Mouse (Mus musculus) embryonic facial prominence, embryonic 12.5 days (tissue): Measurements from ENCODE around the gene Utrn. TPM values are rescaled to one million over a fixed set of nuclear protein-coding genes. Genes with fewer than 3 reads are reported as not detected.

ENCODE experiments used
- ATAC-seq: fragments of 200-750 bp; cut with Nextera tagmentation; 2 replicates; pipeline ENCODE4 v1.8.0; 2017; ENCODE audit not compliant: insufficient number of reproducible peaks, insufficient read depth, low FRiP score, low TSS enrichment
- H3K27ac ChIP-seq: fragments of 300-500 bp; sonication (generic); 2 replicates; pipeline ENCODE4 v1.5.1; 2016; ENCODE audit warnings: mild to moderate bottlenecking
- H3K27me3 ChIP-seq: fragments of 300-500 bp; sonication (generic); 2 replicates; pipeline ENCODE4 v1.6.1; 2016; ENCODE audit warnings: mild to moderate bottlenecking, moderate library complexity
- H3K36me3 ChIP-seq: fragments of 300-500 bp; sonication (generic); 2 replicates; pipeline ENCODE4 v1.6.1; 2016; ENCODE audit warnings: mild to moderate bottlenecking
- H3K4me1 ChIP-seq: fragments of 300-500 bp; sonication (generic); 2 replicates; pipeline ENCODE4 v1.6.1; 2016
- H3K4me2 ChIP-seq: fragments of 300-500 bp; sonication (generic); replicated peaks from 2 replicates; pipeline ENCODE4 v1.6.1; 2016; ENCODE audit warnings: mild to moderate bottlenecking, moderate library complexity
- H3K4me3 ChIP-seq: fragments of 300-500 bp; sonication (generic); 2 replicates; pipeline ENCODE4 v1.5.1; 2016; ENCODE audit warnings: mild to moderate bottlenecking
- H3K9ac ChIP-seq: fragments of 300-500 bp; sonication (generic); 2 replicates; pipeline ENCODE4 v1.6.1; 2016; ENCODE audit warnings: mild to moderate bottlenecking, moderate library complexity
- H3K9me3 ChIP-seq: fragments of 300-500 bp; sonication (generic); 2 replicates; pipeline ENCODE4 v1.6.1; 2016; ENCODE audit warnings: mild to moderate bottlenecking, moderate library complexity
- WGBS: fragments of 180-500 bp; shearing (Covaris S2); methylation state at CpG from one replicate; pipeline ENCODE4 v1.1.7; 2016; 5-methylcytosine and 5-hydroxymethylcytosine counted together
- polyA plus RNA-seq: library from polyadenylated mRNA; unstranded; fragments of >200 nt; fragmentation: Nextera tagmentation; extraction: Ambion mirVana; gene quantifications from 2 replicates; pipeline ENCODE4 v1.2.1, GENCODE M21; 2016

The Utrn gene
- polyA plus RNA-seq, 1 experiment from 2014 or later = 78.8 TPM

- no peaks in the 10 kb centered on the region for H3K27me3 ChIP-seq
- H3K9me3 ChIP-seq = no peaks in the 10 kb centered on the region
- no peak for ATAC-seq
- WGBS = 71% methylated on average over 5 of the region's 5 CpGs
- H3K36me3 ChIP-seq = no peaks in the 10 kb centered on the region
- no peak overlapping the region for H3K27ac ChIP-seq
- no peak overlapping the region for H3K4me3 ChIP-seq
- peaks cover 22% of the 10 kb centered on the region for H3K4me1 ChIP-seq
- no peak overlapping the region for H3K9ac ChIP-seq
- no peak overlapping the region for H3K4me2 ChIP-seq
These were observed 56.5 kb downstream of the Utrn start for GRCm38 (mm10) chr10:12812680-12813079.

- no peak overlapping the region for H3K27ac ChIP-seq
- H3K4me3 ChIP-seq = no peak overlapping the region
- ATAC-seq = no peak; the same call in 1 of the 2 replicates
- H3K27me3 ChIP-seq = no peaks in the 10 kb centered on the region
- no peaks in the 10 kb centered on the region for H3K9me3 ChIP-seq
- H3K4me2 ChIP-seq = no peak overlapping the region
- WGBS = 80% methylated on average over 2 of the region's 2 CpGs
- H3K9ac ChIP-seq = no peak overlapping the region
- peaks cover 22% of the 10 kb centered on the region for H3K4me1 ChIP-seq
- no peaks in the 10 kb centered on the region for H3K36me3 ChIP-seq
These were observed 58.3 kb downstream of the Utrn start for GRCm38 (mm10) chr10:12810816-12811215.

- H3K4me2 ChIP-seq = no peak overlapping the region
- no peak overlapping the region for H3K9ac ChIP-seq
- WGBS = 20% methylated on average over 3 of the region's 3 CpGs
- ATAC-seq = no peak
- H3K4me1 ChIP-seq = peaks cover 22% of the 10 kb centered on the region
- H3K9me3 ChIP-seq = no peaks in the 10 kb centered on the region
- H3K4me3 ChIP-seq = no peak overlapping the region
- H3K27ac ChIP-seq = no peak overlapping the region
- no peaks in the 10 kb centered on the region for H3K36me3 ChIP-seq
- no peaks in the 10 kb centered on the region for H3K27me3 ChIP-seq
These were observed 59.5 kb downstream of the Utrn start for GRCm38 (mm10) chr10:12809702-12810101.

GRCm38 (mm10) chr10:12808467-12808866 is 60.7 kb downstream of the Utrn start:
- Histone ChIP-seq H3K4me3 (no peak overlapping the region), H3K27ac (no peak overlapping the region), H3K4me2 (no peak overlapping the region), H3K4me1 (peaks cover 19% of the 10 kb centered on the region), H3K27me3 (no peaks in the 10 kb centered on the region), H3K9ac (no peak overlapping the region), H3K9me3 (no peaks in the 10 kb centered on the region), H3K36me3 (no peaks in the 10 kb centered on the region)
- peak; percentile 79; the same call in 1 of the 2 replicates for ATAC-seq
- WGBS = 40% methylated on average over 4 of the region's 4 CpGs

- ATAC-seq = no peak
- Histone ChIP-seq H3K9ac (no peak overlapping the region), H3K4me1 (peaks cover 19% of the 10 kb centered on the region), H3K27me3 (no peaks in the 10 kb centered on the region), H3K4me3 (no peak overlapping the region), H3K4me2 (no peak overlapping the region), H3K36me3 (no peaks in the 10 kb centered on the region), H3K9me3 (no peaks in the 10 kb centered on the region), H3K27ac (no peak overlapping the region)
- WGBS = 82% methylated on average over 9 of the region's 9 CpGs
These were observed 61.5 kb downstream of the Utrn start for GRCm38 (mm10) chr10:12807706-12808105.

- ATAC-seq = no peak
- H3K36me3 ChIP-seq = no peaks in the 10 kb centered on the region
- no peaks in the 10 kb centered on the region for H3K27me3 ChIP-seq
- peaks cover 15% of the 10 kb centered on the region for H3K4me1 ChIP-seq
- no peak overlapping the region for H3K4me3 ChIP-seq
- H3K9ac ChIP-seq = no peak overlapping the region
- no peak overlapping the region for H3K27ac ChIP-seq
- no peak overlapping the region for H3K4me2 ChIP-seq
- 78% methylated on average over 2 of the region's 2 CpGs for WGBS
- H3K9me3 ChIP-seq = 0 out of 2 replicates have a peak, but pooled peaks cover under 1% of the 10 kb centered on the region
These were observed 63.3 kb downstream of the Utrn start for GRCm38 (mm10) chr10:12805826-12806225.

GRCm38 (mm10) chr10:12803939-12804338 is 65.2 kb downstream of the Utrn start:
- Histone ChIP-seq H3K27me3 (no peaks in the 10 kb centered on the region), H3K36me3 (no peaks in the 10 kb centered on the region), H3K9me3 (0 out of 2 replicates have a peak, but pooled peaks cover 4% of the 10 kb centered on the region), H3K4me1 (peaks cover 9% of the 10 kb centered on the region), H3K4me3 (no peak overlapping the region), H3K27ac (no peak overlapping the region), H3K9ac (no peak overlapping the region), H3K4me2 (no peak overlapping the region)
- whole genome bisulfite sequencing = 76% methylated on average over 1 of the region's 1 CpGs
- no peak for ATAC-seq

GRCm38 (mm10) chr10:12799416-12799815 is 69.7 kb downstream of the Utrn start:
- H3K4me3 ChIP-seq = no peak overlapping the region
- no peak overlapping the region for H3K9ac ChIP-seq
- no peak overlapping the region for H3K27ac ChIP-seq
- 86% methylated on average over 2 of the region's 2 CpGs for WGBS
- H3K27me3 ChIP-seq = no peaks in the 10 kb centered on the region
- H3K9me3 ChIP-seq = 0 out of 2 replicates have a peak, but pooled peaks cover 4% of the 10 kb centered on the region
- H3K4me2 ChIP-seq = no peak overlapping the region
- peaks cover 9% of the 10 kb centered on the region for H3K4me1 ChIP-seq
- no peaks in the 10 kb centered on the region for H3K36me3 ChIP-seq
- no peak for ATAC-seq

GRCm38 (mm10) chr10:12798248-12798647 is 70.9 kb downstream of the Utrn start:
- Histone ChIP-seq H3K36me3 (no peaks in the 10 kb centered on the region), H3K4me2 (no peak overlapping the region), H3K27me3 (no peaks in the 10 kb centered on the region), H3K9me3 (0 out of 2 replicates have a peak, but pooled peaks cover 4% of the 10 kb centered on the region), H3K4me3 (no peak overlapping the region), H3K27ac (no peak overlapping the region), H3K9ac (no peak overlapping the region), H3K4me1 (peaks cover 9% of the 10 kb centered on the region)
- no peak for ATAC-seq
- WGBS = 88% methylated on average over 4 of the region's 4 CpGs

GRCm38 (mm10) chr10:12796510-12796840 is 72.7 kb downstream of the Utrn start:
- Histone ChIP-seq H3K36me3 (no peaks in the 10 kb centered on the region), H3K9ac (no peak overlapping the region)

GRCm38 (mm10) chr10:12795796-12796509 is 73.2 kb downstream of the Utrn start:
- no peaks in the 10 kb centered on the region for H3K27me3 ChIP-seq
- no peak overlapping the region for H3K9ac ChIP-seq
- no peaks in the 10 kb centered on the region for H3K36me3 ChIP-seq
- H3K9me3 ChIP-seq = 0 out of 2 replicates have a peak, but pooled peaks cover 4% of the 10 kb centered on the region
- H3K4me2 ChIP-seq = no peak overlapping the region
- 60% methylated on average over 8 of the region's 8 CpGs for WGBS
- ATAC-seq = no peak
- no peak overlapping the region for H3K4me3 ChIP-seq
- H3K4me1 ChIP-seq = peaks cover 21% of the 10 kb centered on the region
- no peak overlapping the region for H3K27ac ChIP-seq

More at GRCm38 (mm10) chr10:12796510-12796840, 72.7 kb downstream of the Utrn start:
- no peak overlapping the region for H3K27ac ChIP-seq
- H3K4me3 ChIP-seq = no peak overlapping the region
- no peak overlapping the region for H3K4me2 ChIP-seq
- no peak for ATAC-seq
- WGBS = 80% methylated on average over 1 of the region's 1 CpGs
- 0 out of 2 replicates have a peak, but pooled peaks cover 4% of the 10 kb centered on the region for H3K9me3 ChIP-seq
- H3K27me3 ChIP-seq = no peaks in the 10 kb centered on the region
- H3K4me1 ChIP-seq = peaks cover 17% of the 10 kb centered on the region

GRCm38 (mm10) chr10:12792049-12792448 is 77.1 kb downstream of the Utrn start:
- ATAC-seq = 0 out of 2 replicates have a peak, but pooled peaks have one; percentile 66
- no peak overlapping the region for H3K4me3 ChIP-seq
- H3K4me2 ChIP-seq = no peak overlapping the region
- H3K36me3 ChIP-seq = no peaks in the 10 kb centered on the region
- H3K27ac ChIP-seq = peak overlapping the region; percentile 63; the same call in 1 of the 2 replicates
- no peaks in the 10 kb centered on the region for H3K9me3 ChIP-seq
- 22% methylated on average over 6 of the region's 6 CpGs for WGBS
- no peak overlapping the region for H3K9ac ChIP-seq
- H3K27me3 ChIP-seq = no peaks in the 10 kb centered on the region
- peaks cover 23% of the 10 kb centered on the region for H3K4me1 ChIP-seq
